Mouse (Mus musculus) frontal cortex, postnatal 14 days (tissue): ENCODE measurements around the gene Olfr924.
"Not testable (repeated sequence)": the region's sequence is repeated elsewhere in the genome, so short reads cannot be mapped to it uniquely, and the experiment has no call there.

Source experiments
- DNase-seq, 2 experiments: peaks; one replicate each; pipeline ENCODE4 v3.0.0; 2022; ENCODE audit warnings: low spot score in 2 of 2

Gene Olfr924

DNA sequence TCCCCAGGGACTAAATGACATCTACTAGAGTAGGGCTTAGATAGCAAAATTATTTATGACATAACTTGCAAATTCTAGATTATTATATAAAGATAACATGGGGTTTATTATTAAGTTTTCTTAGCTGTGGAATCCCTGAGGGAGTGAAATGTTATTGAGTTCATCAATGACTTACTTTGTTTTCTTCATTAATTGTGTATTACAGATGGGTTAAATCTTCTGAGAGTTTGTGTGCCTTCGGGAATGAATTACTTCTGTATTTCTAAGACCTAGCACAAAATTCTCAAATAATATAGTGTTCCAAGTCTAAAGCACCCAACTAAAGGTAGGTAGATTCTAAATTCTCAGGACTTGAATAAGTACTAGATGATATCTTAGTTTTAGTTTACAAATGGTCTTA is at the start of gene Olfr924:
TSS of gene Olfr924 (plus strand) at position 301 of the 400 bp plus-strand sequence.
- DNase-seq, result no peak

GRCm38 (mm10) chr9:38805696-38806095 is 38.6 kb upstream of the Olfr924 start:
- DNase-seq, result no peak

DNA sequence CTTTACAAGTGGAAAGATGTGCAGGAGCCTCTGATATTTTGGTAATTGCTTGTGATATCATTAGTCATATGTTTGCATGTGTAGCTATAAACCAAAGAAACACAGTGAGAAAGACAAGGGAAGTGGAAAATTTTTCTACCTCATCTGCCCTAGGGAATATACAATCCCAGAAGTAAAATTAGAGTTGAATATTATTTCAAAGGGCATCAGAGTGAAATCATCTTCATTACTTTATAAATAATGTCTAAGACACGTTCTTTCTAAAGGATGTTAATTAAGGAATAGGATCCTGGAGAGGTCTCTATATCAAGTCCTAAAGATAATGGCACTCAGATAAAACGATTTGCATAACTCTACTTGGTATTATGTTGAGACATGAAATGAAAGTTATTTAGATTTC is 29.9 kb upstream of the Olfr924 start, which contains the start of gene Olfr922:
TSS of gene Olfr922 (plus strand) at position 301 of the 400 bp plus-strand sequence.
- no peak for DNase-seq

- no peak for DNase-seq
These were observed 28.7 kb upstream of the Olfr924 start for GRCm38 (mm10) chr9:38815458-38815986.

DNA sequence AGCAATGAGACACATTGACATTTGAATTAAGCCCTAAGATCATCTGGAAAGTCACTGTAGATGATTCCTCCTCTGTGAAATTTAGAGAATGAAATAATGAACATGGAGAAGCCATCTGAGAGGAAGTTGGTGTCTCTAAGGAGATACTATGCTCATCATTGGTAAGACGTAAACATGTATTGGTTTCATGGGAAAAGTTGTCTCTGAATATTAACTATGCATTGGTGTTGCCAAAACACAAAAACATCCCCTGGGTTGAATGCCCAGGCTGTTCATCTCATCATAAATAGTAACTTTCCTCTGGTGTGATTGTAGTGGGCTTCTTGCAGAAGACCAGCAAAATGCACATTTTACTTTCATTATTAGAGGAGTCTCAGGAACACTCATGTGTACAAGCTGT is 18.0 kb upstream of the Olfr924 start, which contains the start of gene Olfr923:
TSS of gene Olfr923 (plus strand) at position 301 of the 400 bp plus-strand sequence.
- no peak for DNase-seq

DNA sequence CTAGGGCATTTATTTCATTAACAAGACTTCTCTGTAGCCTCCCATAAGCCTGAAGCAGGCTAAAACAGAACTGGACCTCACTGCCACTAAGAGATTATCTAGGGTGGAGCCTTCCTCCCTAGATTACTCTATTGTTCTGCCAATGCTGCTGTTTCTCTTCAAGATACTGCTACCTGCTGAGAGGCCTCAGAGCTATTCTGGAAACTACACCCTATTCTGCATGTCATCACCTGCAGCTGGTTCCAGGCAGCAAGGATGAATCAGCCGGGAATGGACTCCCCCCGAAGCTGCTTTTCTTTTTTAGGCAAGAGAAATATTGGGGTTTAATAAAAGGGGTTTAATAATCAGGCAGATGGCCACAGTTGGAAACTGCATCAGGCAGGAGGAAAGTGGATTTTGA is 11.2 kb upstream of the Olfr924 start:
- DNase-seq, result no peak

DNA sequence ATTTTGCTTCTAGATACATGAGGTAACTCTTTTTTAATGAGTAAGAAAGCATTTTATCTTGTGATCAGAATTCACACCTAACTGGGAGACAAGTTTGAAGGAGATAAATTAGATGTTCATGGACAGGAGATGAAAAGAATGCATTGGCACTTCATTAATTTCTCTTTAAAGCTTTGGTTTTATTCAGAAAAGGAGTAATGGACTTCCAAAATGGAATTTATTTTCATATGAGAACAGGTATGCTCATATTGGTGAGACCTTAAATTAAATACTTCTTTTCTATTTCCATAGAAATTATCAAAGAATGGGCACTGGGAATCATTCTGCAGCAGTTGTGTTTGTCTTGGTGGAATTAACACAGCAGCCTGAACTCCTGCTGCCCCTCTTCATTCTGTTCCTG is 10.5 kb downstream of the Olfr924 start, which contains the start of gene Olfr26:
TSS of gene Olfr26 (plus strand) at position 301 of the 400 bp plus-strand sequence.
- DNase-seq, result no peak

DNA sequence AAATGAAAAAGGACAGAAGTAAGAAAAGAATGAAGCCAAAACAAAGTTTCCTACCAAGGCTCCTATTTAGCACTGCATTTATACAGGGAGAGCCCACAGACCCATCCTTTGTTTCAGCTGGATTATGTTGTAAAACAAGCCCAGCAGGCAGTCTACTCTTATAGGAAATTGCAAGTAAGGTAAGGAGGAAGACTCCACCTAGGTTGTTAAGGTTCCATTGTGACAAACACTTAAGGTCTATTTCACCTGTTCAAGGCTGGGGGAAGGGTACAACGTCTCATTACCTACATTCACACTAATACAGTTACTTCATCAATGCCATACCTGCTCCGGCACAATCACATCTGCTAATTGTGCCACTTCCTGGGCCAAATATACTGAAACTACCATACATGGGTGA is 30.6 kb downstream of the Olfr924 start:
- DNase-seq, result not testable (repeated sequence)

DNA sequence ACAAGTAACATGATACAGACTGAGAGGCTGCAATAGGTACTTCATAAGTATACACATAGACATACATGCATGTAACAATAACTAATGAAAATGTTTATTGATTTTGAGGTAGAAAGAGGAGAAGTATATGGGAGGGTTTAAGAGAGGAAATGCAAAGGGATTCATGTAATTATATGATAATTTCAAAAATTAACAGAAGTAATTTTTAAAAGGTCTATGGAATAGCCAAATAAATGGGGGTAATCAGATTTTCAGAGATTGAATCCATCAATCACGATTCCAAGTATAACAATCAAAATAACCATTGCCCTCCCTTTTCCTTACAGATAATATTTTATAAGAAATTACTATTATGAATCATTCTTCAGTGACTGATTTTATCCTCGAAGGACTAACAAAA is 32.6 kb downstream of the Olfr924 start, which contains the start of gene Olfr926:
TSS of gene Olfr926 (plus strand) at position 301 of the 400 bp plus-strand sequence.
- no peak for DNase-seq
